Mouse (Mus musculus): ENCODE results near the gene Haus5. TPM values are rescaled to one million over a fixed set of nuclear protein-coding genes. Genes with fewer than 3 reads are reported as not detected.

Gene Haus5
- total RNA-seq, 2 experiments from 2014 or later: 3.5 to 6.4 TPM

DNA sequence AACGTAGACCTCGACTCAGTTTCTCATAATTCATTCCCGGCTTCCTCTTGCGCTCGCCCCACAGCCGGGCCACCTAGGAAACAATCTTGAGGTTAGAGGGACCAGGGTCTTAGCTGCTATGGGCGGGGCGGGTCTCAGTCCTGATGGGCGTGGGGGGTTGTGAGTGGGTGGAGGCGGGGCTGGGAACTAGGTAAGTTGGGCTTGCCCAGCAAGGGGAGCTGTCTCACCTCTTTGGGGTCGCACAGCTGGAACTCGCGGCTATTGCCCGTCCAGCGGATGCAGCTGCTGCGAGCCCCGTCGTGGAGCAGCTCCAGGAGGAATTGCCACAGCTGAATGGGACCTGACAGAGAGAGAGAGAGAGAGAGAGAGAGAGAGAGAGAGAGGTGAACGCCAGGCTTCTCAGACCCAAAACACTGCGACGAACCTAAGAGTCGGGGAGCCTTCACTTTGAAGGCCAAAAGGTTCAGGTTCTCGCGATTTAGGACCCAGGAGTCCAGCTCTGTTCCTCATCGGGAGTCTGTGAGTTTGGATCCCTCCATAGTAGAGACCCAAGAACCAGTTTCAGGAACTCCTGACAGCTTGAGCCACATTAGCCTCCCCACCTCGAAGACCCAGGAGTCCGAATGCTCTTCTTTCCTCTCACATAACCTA, 30.9 kb downstream of the Haus5 start:
- intact Hi-C loops (cut with DNase I): loop anchor here (5.0 kb wide), 1 partner anchor 208 kb away; no protein-coding TSS in a partner anchor
- DNase-seq (ENCODE audit: low spot score in 2 of 2): no peak

DNA sequence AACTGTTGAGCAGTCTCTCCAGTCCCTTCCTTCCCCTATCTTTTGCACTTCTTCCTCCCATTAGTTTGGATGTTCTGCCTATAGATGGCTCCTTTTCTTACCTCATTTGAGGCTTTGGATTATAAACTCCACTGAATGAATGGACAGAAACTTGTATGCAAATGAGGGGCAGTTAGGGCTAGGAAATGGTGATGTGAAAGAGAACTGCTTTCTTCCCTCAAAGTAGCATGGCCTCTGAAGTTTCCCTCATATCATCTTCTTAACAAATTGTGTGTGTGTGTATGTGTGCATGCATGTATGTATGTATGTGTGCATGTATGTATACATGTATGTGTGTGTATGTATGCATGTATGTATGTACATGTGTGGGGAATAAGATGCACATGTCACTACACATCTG, 35.8 kb downstream of the Haus5 start:
- no peak for DNase-seq (ENCODE audit: low spot score in 2 of 2)
- intact Hi-C loops (cut with DNase I): no loop called here

DNA sequence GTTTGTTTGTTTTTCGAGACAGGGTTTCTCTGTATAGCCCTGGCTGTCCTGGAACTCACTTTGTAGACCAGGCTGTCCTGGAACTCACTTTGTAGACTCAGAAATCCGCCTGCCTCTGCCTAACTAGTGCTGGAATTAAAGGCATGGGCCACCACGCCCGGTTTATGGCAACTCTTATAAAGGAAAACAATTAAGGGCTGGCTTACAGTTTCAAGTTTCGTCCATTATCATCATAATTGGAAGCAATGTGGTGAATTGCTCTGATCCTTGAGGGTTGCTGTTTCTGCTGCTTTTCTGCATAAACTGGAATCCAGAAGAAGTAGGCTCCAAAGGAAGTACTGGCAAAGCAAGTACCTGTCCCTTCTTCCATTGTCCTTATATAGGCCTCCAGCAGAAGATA, 38.1 kb downstream of the Haus5 start:
- intact Hi-C loops (cut with DNase I): loop anchor here (2.0 kb wide), 1 partner anchor 20 kb away; no protein-coding TSS in a partner anchor
- no peak for DNase-seq (ENCODE audit: low spot score in 2 of 2)

DNA sequence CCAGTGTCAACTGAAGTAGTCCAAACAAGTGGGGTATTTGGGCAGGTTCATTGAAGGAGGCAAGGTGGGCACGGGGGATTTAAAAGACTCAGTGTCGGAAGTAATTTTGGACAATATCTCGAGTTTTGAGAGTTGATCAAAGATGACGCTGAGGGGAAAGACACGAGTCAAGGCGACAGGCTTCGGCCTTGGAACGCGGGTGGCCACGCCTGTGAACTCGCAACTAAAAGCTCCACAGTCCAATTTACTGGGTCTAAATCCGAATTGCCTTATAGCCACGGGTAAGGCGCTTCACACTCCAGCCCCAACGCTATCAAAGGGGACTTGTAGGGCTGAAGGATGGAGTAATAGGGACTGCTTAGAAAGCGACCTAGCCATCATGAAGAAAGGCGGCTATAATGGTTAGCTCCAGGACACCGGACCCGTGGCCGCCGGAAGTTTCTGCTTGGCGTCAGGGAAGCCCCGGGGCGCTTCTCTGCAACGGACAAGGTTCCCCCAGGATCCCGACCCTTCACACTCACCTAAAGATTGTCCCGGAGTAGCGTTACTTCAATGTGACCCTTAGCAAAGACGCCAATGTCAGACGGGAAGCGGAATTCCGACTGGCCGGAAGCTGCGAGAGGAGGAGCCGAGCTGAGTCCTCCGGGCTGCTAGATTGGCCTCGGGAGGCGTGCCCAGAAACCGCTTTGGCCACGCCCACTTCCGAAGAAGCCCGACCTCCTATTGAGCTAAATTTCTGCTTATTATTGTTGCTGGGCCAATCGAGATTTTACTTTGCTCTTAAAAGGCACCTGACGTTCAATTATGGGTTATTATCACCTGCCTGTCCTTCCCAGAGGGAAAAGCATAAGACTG, 39.0 kb downstream of the Haus5 start, which contains the start of gene Cox6b1:
Cox6b1 (minus strand) TSS at position 622 of the 855 bp plus-strand sequence.
- DNase-seq (ENCODE audit: low spot score in 2 of 2): peak; percentile 84 to 92
- intact Hi-C loops (cut with DNase I): loop anchor here (2.0 kb wide), 1 partner anchor 19 kb away; no protein-coding TSS in a partner anchor

DNA sequence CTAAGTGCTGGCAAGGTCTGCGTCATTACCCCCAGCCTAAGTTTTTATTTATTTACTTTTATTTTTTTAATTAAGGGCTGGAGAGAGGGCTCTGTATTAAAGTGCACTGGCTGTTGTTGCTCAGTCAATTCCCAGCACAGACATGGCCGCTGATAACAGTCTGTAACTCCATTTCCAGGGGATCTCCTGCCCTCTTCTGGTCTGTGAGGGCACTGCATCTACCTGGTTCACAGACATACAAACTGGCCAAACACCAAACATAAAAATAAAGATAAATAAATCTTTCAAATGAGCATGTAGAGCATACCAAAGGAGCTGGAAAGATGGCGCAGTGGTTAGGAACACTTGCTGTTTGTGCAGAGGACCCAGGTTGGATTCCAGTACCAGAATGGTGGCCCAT, 45.6 kb downstream of the Haus5 start:
- intact Hi-C loops (cut with DNase I): no loop called here
- no peak for DNase-seq (ENCODE audit: low spot score in 2 of 2)

DNA sequence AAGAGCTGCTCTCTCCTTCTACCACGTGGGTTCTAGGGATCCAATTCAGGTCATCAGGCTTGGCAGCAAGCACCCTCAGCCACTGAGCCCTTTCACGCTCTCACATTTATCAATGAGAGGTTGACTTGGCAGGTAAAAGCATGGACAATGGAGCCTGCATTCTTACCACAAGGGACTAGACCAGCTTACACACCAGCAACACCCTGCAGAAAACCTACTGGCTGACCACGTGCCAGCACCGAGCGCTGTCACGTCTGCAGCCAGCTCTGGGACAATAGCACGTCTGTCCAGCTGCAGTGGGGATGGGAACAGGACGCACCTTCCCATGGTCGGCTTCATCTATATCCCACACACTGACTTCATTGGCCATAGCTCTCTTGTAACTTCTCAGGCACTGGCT, 46.1 kb downstream of the Haus5 start:
- intact Hi-C loops (cut with DNase I): no loop called here
- DNase-seq (ENCODE audit: low spot score in 2 of 2): no peak

DNA sequence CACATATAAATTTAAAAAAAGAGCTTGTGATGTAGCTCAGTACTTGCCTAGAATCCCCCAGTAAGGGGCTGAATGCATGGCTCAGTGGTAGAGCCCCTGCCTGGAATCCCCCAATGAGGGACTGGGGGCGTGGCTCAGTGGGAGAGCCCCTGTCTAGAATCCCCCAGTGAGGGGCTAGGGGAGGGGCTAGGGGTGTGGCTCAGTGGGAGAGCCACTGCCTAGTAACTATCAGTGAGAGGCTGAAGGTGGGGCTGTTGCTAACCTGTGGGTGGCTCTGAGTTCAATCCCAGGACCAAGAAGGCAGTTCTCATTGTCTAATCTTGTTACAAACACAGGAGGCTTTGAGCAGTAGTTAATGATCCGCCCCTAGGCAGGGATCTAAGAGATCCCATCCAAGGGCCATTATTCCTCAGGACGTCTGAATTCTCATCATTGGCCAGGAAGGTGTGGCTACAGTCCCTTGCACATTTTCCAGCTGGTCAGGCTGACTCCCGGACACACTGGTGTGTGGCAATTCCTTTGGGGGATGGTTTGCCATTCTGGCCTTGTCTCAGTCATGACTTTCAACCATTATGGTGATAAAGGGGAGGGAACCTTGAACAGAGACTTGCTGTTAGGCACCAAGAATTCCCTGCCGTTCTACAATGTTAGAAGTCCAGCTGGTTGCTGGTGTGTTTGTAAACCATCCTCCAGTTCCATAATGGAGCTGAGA, 49.6 kb downstream of the Haus5 start:
- intact Hi-C loops (cut with DNase I): no loop called here
- no peak for DNase-seq (ENCODE audit: low spot score in 2 of 2)

DNA sequence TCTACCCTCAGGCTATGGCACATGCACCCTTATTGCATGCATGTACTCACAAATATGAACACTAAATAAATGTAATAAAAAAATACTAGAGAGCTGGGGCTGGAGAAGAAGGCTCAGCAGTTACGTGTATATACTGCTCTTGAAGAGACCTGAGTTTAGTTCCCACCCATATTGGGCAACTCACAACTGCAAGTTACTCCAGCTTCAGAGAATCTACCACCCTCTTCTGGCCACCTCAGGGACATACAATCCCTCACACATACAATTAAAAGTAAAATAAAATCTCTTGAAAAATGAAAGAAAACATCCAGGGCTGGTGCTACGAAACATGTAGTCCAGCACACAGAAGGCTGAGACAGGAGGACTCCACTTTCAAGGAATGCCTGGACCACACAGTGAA, 50.3 kb downstream of the Haus5 start:
- intact Hi-C loops (cut with DNase I): no loop called here

DNA sequence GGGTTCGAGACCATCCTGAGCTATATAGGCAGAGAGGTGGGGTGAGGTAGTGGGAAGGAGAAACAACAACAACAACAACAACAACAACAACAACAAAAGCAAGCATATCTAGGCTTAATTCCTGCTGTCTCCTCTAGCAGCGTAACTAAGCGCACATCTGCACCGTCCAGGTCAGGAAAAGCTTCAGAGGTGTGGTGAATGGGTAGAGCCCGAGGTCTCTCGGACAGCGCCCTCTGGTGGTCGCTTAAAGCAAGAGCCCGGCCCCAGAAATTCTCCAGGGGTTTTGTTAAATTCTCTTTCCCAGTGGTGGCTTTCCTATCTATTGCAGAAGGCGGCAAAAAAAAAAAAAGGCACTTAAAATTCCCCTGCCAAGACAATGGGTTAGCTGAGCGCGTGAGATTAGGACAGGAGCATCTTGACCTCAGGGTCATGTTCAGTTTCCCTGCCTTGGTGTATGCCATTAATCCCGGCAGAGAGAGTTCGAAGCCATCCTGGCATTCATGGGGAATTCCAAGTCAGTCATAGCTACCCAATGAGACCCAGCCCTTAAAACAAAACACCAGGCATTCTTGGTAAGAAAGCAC, 51.2 kb downstream of the Haus5 start:
- intact Hi-C loops (cut with DNase I): loop anchor here (1.0 kb wide), 1 partner anchor 24 kb away; no protein-coding TSS in a partner anchor
- peak; percentile 19 to 45 for DNase-seq (ENCODE audit: low spot score in 2 of 2)

More for the DNA sequence above, 50.3 kb downstream of the Haus5 start:
- no peak for DNase-seq (ENCODE audit: low spot score in 2 of 2)

DNA sequence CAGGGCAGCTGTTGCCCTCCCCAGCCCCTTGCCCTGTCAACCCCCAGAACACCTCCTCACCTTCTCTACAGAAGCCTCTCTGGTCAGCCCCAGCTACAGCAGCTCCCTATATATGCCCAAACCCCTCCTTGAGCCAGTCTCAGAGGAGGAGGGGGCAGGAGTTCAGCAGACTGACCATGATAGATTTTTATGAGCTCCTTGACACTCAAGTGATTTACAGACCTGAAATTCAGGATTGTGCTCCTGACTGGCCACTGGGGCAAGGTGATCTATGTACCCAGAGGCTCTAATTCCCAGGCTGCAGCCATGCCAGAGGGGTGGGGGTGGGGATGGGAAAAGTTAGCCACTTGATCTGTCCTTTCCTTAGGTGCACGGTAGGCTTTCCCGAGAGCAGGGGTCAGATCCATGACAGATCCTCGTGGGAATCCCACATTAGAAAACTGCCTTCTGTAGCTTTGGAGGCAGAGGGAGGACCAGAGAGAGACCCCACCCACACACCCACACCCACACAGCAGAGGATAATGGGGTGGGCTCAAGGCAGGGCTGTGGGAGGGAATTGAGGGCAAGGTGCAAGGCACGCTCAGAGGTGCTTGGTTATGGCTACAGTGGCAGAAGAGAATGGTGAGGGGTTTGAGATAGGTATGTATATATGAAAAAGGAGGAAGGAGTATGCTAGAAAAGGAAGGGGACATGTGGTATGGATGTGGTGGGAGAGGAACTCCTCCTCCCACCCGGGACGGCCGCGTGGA, 52.0 kb downstream of the Haus5 start, which contains the start of gene Upk1a:
Upk1a (minus strand) TSS at position 194 of the 749 bp plus-strand sequence.
- intact Hi-C loops (cut with DNase I): loop anchor here (1.0 kb wide), 1 partner anchor 24 kb away; no protein-coding TSS in a partner anchor
- DNase-seq (ENCODE audit: low spot score in 2 of 2): no peak

DNA sequence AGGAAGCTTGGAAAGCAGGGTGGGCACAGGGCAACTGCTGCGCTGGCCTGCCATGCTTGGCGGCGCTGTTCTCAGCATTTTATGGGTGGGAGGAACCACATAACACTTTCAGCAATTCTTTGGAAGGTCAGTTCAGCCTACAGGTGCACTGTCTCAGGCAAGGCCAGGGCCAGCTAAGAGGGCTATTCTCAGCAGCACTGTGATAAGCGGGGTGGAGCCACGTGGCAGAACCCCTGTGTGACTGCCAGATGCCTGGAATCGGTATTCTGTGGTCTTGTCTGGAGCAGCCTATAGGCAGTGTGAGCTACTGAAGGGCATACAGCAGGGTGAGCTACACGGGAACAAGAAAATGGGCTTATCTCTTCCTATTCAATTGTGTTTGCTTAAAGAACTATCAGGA, 54.8 kb downstream of the Haus5 start:
- intact Hi-C loops (cut with DNase I): no loop called here

DNA sequence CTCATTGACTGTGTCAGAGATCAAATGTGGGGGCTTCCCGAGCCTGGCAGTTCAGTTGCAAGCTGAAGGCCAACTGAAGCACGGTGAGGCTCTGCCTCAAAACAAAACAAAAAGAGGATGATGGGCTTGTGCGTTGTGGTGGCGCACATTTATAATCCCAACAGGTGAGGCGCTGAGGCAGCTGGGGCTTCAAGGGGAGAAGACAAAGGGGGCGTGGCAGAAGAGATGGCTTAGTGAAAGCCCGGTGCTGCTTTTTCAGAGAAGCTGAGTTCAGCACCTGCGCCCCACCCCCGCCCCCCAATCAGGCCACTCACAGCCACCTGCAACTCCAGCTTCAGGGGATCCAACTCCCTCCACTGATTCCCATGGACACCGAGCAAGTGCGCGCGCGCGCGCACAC, 56.3 kb downstream of the Haus5 start:
- intact Hi-C loops (cut with DNase I): no loop called here
- DNase-seq (ENCODE audit: low spot score in 2 of 2): no peak

More for the DNA sequence above, 54.8 kb downstream of the Haus5 start:
- DNase-seq (ENCODE audit: low spot score in 2 of 2): no peak

DNA sequence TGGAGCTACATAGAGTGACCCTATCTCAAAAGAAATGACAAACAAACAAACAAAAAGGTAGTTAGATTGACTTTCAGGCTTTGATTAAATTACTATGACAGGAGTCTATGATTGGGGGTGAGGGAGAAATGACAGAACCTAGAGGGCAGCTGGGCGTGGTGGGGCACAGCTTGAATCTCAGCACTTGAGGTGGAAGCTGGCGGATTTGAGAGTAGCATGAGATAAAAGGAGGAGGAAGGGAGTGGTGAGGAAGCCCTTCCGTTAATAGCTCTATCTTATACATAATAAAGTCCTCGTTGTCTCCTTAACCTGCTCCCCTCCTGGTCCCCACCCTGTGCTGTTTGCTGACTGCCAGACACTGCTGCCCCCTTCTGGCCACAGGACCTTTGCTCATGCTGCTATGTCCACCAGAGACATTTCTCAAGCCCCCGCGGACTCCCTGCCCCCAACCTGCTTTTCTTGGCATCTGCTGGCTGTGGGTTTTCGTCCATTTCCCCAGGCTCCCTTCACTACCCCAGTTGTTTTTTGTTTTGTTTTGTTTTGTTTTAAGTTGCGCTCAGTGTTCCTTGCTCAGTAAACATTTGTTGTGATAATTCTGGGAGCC, 57.0 kb downstream of the Haus5 start:
- intact Hi-C loops (cut with DNase I): loop anchor here (2.0 kb wide), 1 partner anchor 19 kb away; the partner anchor contains the start of gene Cox6b1
- DNase-seq (ENCODE audit: low spot score in 2 of 2): no peak

DNA sequence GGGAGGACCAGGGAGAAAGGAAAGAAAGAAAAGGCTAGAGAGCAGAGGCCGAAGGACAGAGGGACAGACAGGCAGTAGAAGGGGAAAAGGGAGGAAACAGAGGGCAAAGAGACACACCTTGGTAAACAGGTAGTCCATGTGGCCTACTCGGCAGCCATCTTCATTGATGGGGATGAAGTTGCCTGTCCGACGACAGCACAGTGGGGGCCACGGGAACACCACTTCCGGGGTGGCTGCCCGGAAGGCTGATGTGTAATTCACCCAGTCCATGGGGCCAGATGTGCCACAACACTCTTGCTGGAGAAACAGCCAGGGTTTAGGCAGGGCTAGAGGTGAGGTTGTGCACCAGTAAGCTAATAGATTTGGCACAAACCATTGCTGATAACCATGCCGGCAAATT, 59.9 kb downstream of the Haus5 start:
- DNase-seq (ENCODE audit: low spot score in 2 of 2): no peak
- intact Hi-C loops (cut with DNase I): no loop called here

DNA sequence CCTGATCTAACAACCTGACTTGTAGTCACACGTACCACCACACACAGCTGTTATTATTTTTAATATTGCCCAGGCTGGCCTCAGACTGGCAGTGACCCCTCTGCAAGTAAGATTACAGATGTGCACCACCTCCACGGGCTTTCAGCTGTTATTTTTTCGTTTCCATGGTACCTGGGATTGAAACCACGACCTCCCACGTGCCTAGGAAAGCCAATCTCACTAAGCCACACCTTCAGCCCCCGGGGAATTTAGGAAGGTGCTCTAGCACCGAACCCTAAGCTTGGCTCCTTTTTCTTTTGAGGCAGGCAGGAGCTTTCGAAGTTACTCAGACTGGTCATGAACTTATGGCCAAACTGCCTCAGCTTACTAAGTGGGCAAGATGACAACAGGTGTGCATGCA, 60.4 kb downstream of the Haus5 start:
- DNase-seq (ENCODE audit: low spot score in 2 of 2): no peak
- intact Hi-C loops (cut with DNase I): no loop called here

All from left cerebral cortex, postnatal 25 days (tissue).